Mouse (Mus musculus) midbrain, embryonic 16.5 days (tissue): ENCODE measurements around the gene Pigl. TPM values are rescaled to one million over a fixed set of nuclear protein-coding genes. Genes with fewer than 3 reads are reported as not detected.

Source experiments
- ATAC-seq: fragments of 200-750 bp; cut with Nextera tagmentation; 2 replicates; pipeline ENCODE4 v1.8.0; 2017; ENCODE audit warnings: moderate TSS enrichment
- H3K27ac ChIP-seq: fragments of 300-500 bp; sonication (generic); 2 replicates; pipeline ENCODE4 v1.5.1; 2014; ENCODE audit warnings: mild to moderate bottlenecking, low read length, mixed read lengths
- H3K27me3 ChIP-seq: fragments of 300-500 bp; sonication (generic); 2 replicates; pipeline ENCODE4 v1.6.1; 2014; ENCODE audit warnings: low read depth, low read length, mixed read lengths; ENCODE audit not compliant: control insufficient read depth, insufficient read depth
- H3K36me3 ChIP-seq: fragments of 300-500 bp; sonication (generic); 2 replicates; pipeline ENCODE4 v1.6.1; 2014; ENCODE audit warnings: mild to moderate bottlenecking, low read length, moderate library complexity, mixed read lengths; ENCODE audit not compliant: control insufficient read depth, insufficient read depth
- H3K4me1 ChIP-seq: fragments of 300-500 bp; sonication (generic); 2 replicates; pipeline ENCODE4 v1.6.1; 2014; ENCODE audit warnings: mild to moderate bottlenecking, low read length, mixed read lengths; ENCODE audit not compliant: control insufficient read depth, insufficient read depth
- H3K4me2 ChIP-seq: fragments of 300-500 bp; sonication (generic); 2 replicates; pipeline ENCODE4 v1.6.1; 2014; ENCODE audit warnings: mild to moderate bottlenecking, low read length, mixed read lengths
- H3K4me3 ChIP-seq: fragments of 300-500 bp; sonication (generic); 2 replicates; pipeline ENCODE4 v1.5.1; 2014; ENCODE audit warnings: low read depth, mild to moderate bottlenecking, low read length, moderate library complexity, mixed read lengths
- H3K9ac ChIP-seq: fragments of 300-500 bp; sonication (generic); 2 replicates; pipeline ENCODE4 v1.6.1; 2014; ENCODE audit warnings: low read depth, low read length, mixed read lengths
- H3K9me3 ChIP-seq: fragments of 300-500 bp; sonication (generic); replicated peaks from 2 replicates; pipeline ENCODE4 v1.6.1; 2014; ENCODE audit warnings: mild to moderate bottlenecking, low read length, mixed read lengths; ENCODE audit not compliant: control insufficient read depth, poor library complexity, severe bottlenecking
- WGBS: fragments of 180-500 bp; shearing (Covaris S2); extraction: QIAGEN DNeasy Blood & Tissue Kit; methylation state at CpG from one replicate; pipeline ENCODE4 v1.1.7; 2014; 5-methylcytosine and 5-hydroxymethylcytosine counted together
- polyA plus RNA-seq: library from polyadenylated mRNA; unstranded; fragments of >200 nt; fragmentation: Nextera tagmentation; extraction: Ambion mirVana; gene quantifications from 2 replicates; pipeline ENCODE4 v1.2.1, GENCODE M21; 2015

Gene Pigl
- polyA plus RNA-seq, 1 experiment from 2014 or later = 9.3 TPM

- WGBS = 60% methylated on average over 2 of the region's 2 CpGs
- H3K4me2 ChIP-seq = no peak overlapping the region
Observed at GRCm38 (mm10) chr11:62540969-62541368, 82.7 kb downstream of the Pigl start.

GRCm38 (mm10) chr11:62541581-62541980 is 83.3 kb downstream of the Pigl start:
- Histone ChIP-seq H3K36me3 (no peaks in the 10 kb centered on the region), H3K27ac (no peak overlapping the region), H3K4me1 (peaks cover 11% of the 10 kb centered on the region), H3K4me3 (no peak overlapping the region), H3K27me3 (no peaks in the 10 kb centered on the region), H3K9ac (no peak overlapping the region), H3K4me2 (no peak overlapping the region), H3K9me3 (no peaks in the 10 kb centered on the region)
- ATAC-seq = no peak
- WGBS = 87% methylated on average over 8 of the region's 8 CpGs

More at GRCm38 (mm10) chr11:62540969-62541368, 82.7 kb downstream of the Pigl start:
- H3K9me3 ChIP-seq = no peaks in the 10 kb centered on the region
- H3K9ac ChIP-seq = no peak overlapping the region
- ATAC-seq = no peak
- H3K4me1 ChIP-seq = peaks cover 13% of the 10 kb centered on the region
- no peaks in the 10 kb centered on the region for H3K27me3 ChIP-seq
- no peaks in the 10 kb centered on the region for H3K36me3 ChIP-seq
- H3K27ac ChIP-seq = no peak overlapping the region
- H3K4me3 ChIP-seq = no peak overlapping the region

- H3K4me1 ChIP-seq = peaks cover 6% of the 10 kb centered on the region
- no peak overlapping the region for H3K9ac ChIP-seq
- no peak overlapping the region for H3K4me3 ChIP-seq
- ATAC-seq = no peak
- H3K27me3 ChIP-seq = no peaks in the 10 kb centered on the region
- H3K36me3 ChIP-seq = no peaks in the 10 kb centered on the region
- H3K9me3 ChIP-seq = no peaks in the 10 kb centered on the region
- WGBS = 92% methylated on average over 3 of the region's 3 CpGs
- H3K4me2 ChIP-seq = no peak overlapping the region
- no peak overlapping the region for H3K27ac ChIP-seq
Observed at GRCm38 (mm10) chr11:62543991-62544390, 85.7 kb downstream of the Pigl start.

GRCm38 (mm10) chr11:62549782-62550181 is 91.5 kb downstream of the Pigl start:
- Histone ChIP-seq H3K4me3 (peak overlapping the region; percentile 56), H3K9me3 (no peaks in the 10 kb centered on the region), H3K4me2 (peak overlapping the region; percentile 59), H3K36me3 (no peaks in the 10 kb centered on the region), H3K27ac (peak overlapping the region; percentile 98), H3K27me3 (no peaks in the 10 kb centered on the region), H3K9ac (peak overlapping the region; percentile 81), H3K4me1 (peaks cover 31% of the 10 kb centered on the region)
- ATAC-seq = no peak
- WGBS = 13% methylated on average over 5 of the region's 5 CpGs

GRCm38 (mm10) chr11:62550227-62550685 is 92.0 kb downstream of the Pigl start:
- Histone ChIP-seq H3K9me3 (no peaks in the 10 kb centered on the region), H3K4me1 (peaks cover 36% of the 10 kb centered on the region), H3K9ac (peak overlapping the region; percentile 81), H3K4me3 (peak overlapping the region; percentile 56), H3K27ac (peak overlapping the region; percentile 98), H3K36me3 (no peaks in the 10 kb centered on the region), H3K27me3 (no peaks in the 10 kb centered on the region), H3K4me2 (peak overlapping the region; percentile 59)
- WGBS = 2% methylated on average over 11 of the region's 11 CpGs
- peak; percentile 26 for ATAC-seq

GRCm38 (mm10) chr11:62550727-62551225 is 92.5 kb downstream of the Pigl start, which contains the start of gene Ubb:
Ubb (plus strand) TSS chr11:62551171.
- under 1% methylated on average over 40 of the region's 40 CpGs for WGBS

GRCm38 (mm10) chr11:62551226-62552119 is 93.2 kb downstream of the Pigl start:
- under 1% methylated on average over 58 of the region's 58 CpGs for WGBS
- Histone ChIP-seq H3K4me1 (peaks cover 46% of the 10 kb centered on the region), H3K9me3 (no peaks in the 10 kb centered on the region)

More at GRCm38 (mm10) chr11:62550727-62551225, 92.5 kb downstream of the Pigl start, which contains the start of gene Ubb:
- peak; percentile 96 for ATAC-seq
- peak within 1 kb of the TSS; percentile 98 for H3K27ac ChIP-seq
- peak within 1 kb of the TSS; percentile 56 for H3K4me3 ChIP-seq
- H3K9me3 ChIP-seq = no peaks in the 10 kb centered on the region
- no peaks in the 10 kb centered on the region for H3K27me3 ChIP-seq
- H3K36me3 ChIP-seq = no peaks in the 10 kb centered on the region
- H3K9ac ChIP-seq = peak within 1 kb of the TSS; percentile 81
- H3K4me1 ChIP-seq = peaks cover 41% of the 10 kb centered on the region
- peak within 1 kb of the TSS; percentile 59 for H3K4me2 ChIP-seq

GRCm38 (mm10) chr11:62553186-62553585 is 94.9 kb downstream of the Pigl start:
- Histone ChIP-seq H3K9ac (peak overlapping the region; percentile 66), H3K4me2 (peak overlapping the region; percentile 99), H3K27ac (no peak overlapping the region), H3K27me3 (no peaks in the 10 kb centered on the region), H3K36me3 (no peaks in the 10 kb centered on the region), H3K9me3 (no peaks in the 10 kb centered on the region), H3K4me1 (peaks cover 45% of the 10 kb centered on the region), H3K4me3 (peak overlapping the region; percentile 53)
- ATAC-seq = no peak
- 33% methylated on average over 1 of the region's 1 CpGs for WGBS

More at GRCm38 (mm10) chr11:62551226-62552119, 93.2 kb downstream of the Pigl start:
- Histone ChIP-seq H3K27me3 (no peaks in the 10 kb centered on the region), H3K4me2 (peak overlapping the region; percentile 59), H3K36me3 (no peaks in the 10 kb centered on the region), H3K27ac (peak overlapping the region; percentile 98), H3K4me3 (peak overlapping the region; percentile 56), H3K9ac (peak overlapping the region; percentile 76)
- ATAC-seq = peak; percentile 87

- Histone ChIP-seq H3K27me3 (no peaks in the 10 kb centered on the region), H3K4me3 (peak overlapping the region; percentile 53), H3K4me2 (peak overlapping the region; percentile 99), H3K4me1 (peaks cover 44% of the 10 kb centered on the region), H3K9me3 (no peaks in the 10 kb centered on the region), H3K36me3 (no peaks in the 10 kb centered on the region), H3K27ac (no peak overlapping the region), H3K9ac (peak overlapping the region; percentile 66; the same call in 1 of the 2 replicates)
- 80% methylated on average over 5 of the region's 5 CpGs for WGBS
- no peak for ATAC-seq
Observed at GRCm38 (mm10) chr11:62553633-62554032, 95.4 kb downstream of the Pigl start.
